Mouse (Mus musculus) liver, embryonic 14.5 days (tissue): Measurements from ENCODE around the gene Ddo.

Experiments used
- CTCF ChIP-seq: IDR thresholded peaks from 2 replicates; pipeline ENCODE4 v1.5.1; 2016; ENCODE audit warnings: antibody characterized with exemption, low read depth, control low read depth
- EP300 ChIP-seq: IDR thresholded peaks from 2 replicates; pipeline ENCODE4 v1.6.1; 2016; ENCODE audit warnings: antibody characterized with exemption, low read depth

DNA sequence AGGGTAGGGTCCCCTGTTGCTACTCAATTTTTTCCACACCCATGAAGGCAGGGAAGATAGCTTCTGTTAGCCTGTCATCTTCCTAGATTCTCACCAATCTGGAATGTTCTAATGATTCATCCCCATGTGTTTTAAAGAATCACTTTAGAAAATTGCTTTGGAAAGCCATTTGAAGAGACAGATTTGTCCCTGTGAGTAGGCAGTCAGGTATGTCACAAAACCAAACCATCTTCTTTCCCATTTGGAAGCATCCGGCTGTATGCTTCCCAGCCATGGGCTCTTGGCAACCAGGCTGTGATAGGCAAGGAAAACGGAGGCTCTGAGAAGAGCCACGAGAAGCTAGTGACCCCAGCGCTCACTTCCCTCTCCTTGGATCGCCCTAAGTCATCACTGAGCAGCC, 100.4 kb downstream of the Ddo start:
- TF ChIP-seq CTCF (no peak), EP300 (no peak)
